7 mouse cellular contexts compared by ENCODE assay signal in the genomic region with DNA sequence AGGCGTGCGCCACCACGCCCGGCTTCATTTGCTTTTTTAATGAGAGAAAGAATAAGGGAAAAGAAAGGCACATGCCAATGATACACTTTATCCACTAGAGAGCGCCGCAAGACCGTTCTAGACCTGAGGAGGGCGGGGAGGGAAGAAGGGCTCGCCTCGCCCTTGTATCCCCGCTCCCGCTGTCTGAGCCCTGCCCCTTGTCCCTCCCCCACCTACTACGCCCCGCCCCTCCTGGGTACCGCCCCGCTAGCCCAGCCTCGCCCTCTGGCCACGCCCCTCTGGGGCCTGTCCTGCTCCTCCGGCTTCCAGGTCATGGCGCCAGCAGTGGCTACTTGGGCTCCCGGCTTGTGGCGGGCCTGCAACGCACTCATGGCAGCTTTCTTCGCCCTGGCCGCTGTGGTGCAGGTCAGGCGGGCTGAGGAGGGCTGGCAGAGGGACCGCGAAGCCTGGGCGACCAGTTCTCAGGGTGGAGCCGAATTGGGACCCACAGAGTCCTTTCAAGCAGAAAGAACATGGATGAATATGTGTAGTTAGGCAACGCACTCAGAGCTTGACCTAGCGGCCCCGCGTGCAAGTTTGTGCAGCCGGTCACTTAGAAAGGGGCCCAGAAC. TPM values are rescaled to one million over a fixed set of nuclear protein-coding genes. Genes with fewer than 3 reads are reported as not detected.
A peak's percentile ranks its signal among the peaks of the same experiment; 100 is the strongest.
DNase-seq lines count a peak whose midpoint lies in the region; ATAC-seq lines count a peak whose summit lies in the region.

A gene (plus strand): TSS at position 288 of the 611 bp plus-strand sequence.

- peak; percentile 97 for DNase-seq in adrenal gland, postnatal 25 days
- DNase-seq in heart, adult 11 months = peak; percentile 99
- DNase-seq in kidney, adult 18-20 months = peak; percentile 94
- peak; percentile 94 for DNase-seq in limb, embryonic 11.5 days (ENCODE audit: low spot score)
- DNase-seq in midbrain, embryonic 14.5 days = peak; percentile 94
- DNase-seq in spleen, adult 18-20 months = peak; percentile 90 to 91

- no peaks in the 10 kb centered on the region for H3K27me3 ChIP-seq in embryonic facial prominence, embryonic 12.5 days
- no peaks in the 10 kb centered on the region for H3K27me3 ChIP-seq in limb, embryonic 11.5 days (ENCODE audit: control insufficient read depth, insufficient read depth, low read length)
- peaks cover 6% of the 10 kb centered on the region; the same call in 1 of the 2 replicates for H3K27me3 ChIP-seq in midbrain, embryonic 14.5 days (ENCODE audit: control insufficient read depth, insufficient read depth, low read length)

- H3K27ac ChIP-seq in embryonic facial prominence, embryonic 12.5 days = no peak within 1 kb of the TSS
- H3K27ac ChIP-seq in limb, embryonic 11.5 days (replicated peaks; ENCODE audit: low read depth, low read length) = no peak within 1 kb of the TSS
- no peak within 1 kb of the TSS for H3K27ac ChIP-seq in midbrain, embryonic 14.5 days (replicated peaks; ENCODE audit: low read depth, low read length)

- WGBS in embryonic facial prominence, embryonic 12.5 days = 3% methylated on average over 35 of the region's 35 CpGs
- WGBS in limb, embryonic 11.5 days = 3% methylated on average over 29 of the region's 35 CpGs
- 2% methylated on average over 35 of the region's 35 CpGs for WGBS in midbrain, embryonic 14.5 days

- peak within 1 kb of the TSS; percentile 46 for H3K9ac ChIP-seq in embryonic facial prominence, embryonic 12.5 days
- peak within 1 kb of the TSS; percentile 66 for H3K9ac ChIP-seq in limb, embryonic 11.5 days (ENCODE audit: low read length)
- H3K9ac ChIP-seq in midbrain, embryonic 14.5 days (replicated peaks; ENCODE audit: low read length) = peak within 1 kb of the TSS; percentile 24; the same call in 1 of the 2 replicates

- peak; percentile 98 for ATAC-seq in embryonic facial prominence, embryonic 12.5 days (ENCODE audit: insufficient number of reproducible peaks, insufficient read depth, low FRiP score, low TSS enrichment)
- peak; percentile 96 for ATAC-seq in limb, embryonic 11.5 days (ENCODE audit: insufficient number of reproducible peaks, low FRiP score, low TSS enrichment, low read depth)
- ATAC-seq in midbrain, embryonic 14.5 days (ENCODE audit: low FRiP score, low TSS enrichment) = peak; percentile 94

- peak within 1 kb of the TSS; percentile 58 for H3K4me2 ChIP-seq in embryonic facial prominence, embryonic 12.5 days (replicated peaks)
- H3K4me2 ChIP-seq in limb, embryonic 11.5 days (ENCODE audit: low read depth, severe bottlenecking) = peak within 1 kb of the TSS; percentile 47
- peak within 1 kb of the TSS; percentile 62 for H3K4me2 ChIP-seq in midbrain, embryonic 14.5 days (ENCODE audit: low read length)

- H3K4me3 ChIP-seq in embryonic facial prominence, embryonic 12.5 days = peak within 1 kb of the TSS; percentile 42
- peak within 1 kb of the TSS; percentile 38 for H3K4me3 ChIP-seq in limb, embryonic 11.5 days (ENCODE audit: low read depth, low read length)
- H3K4me3 ChIP-seq in midbrain, embryonic 14.5 days (replicated peaks; ENCODE audit: low read depth, low read length) = peak within 1 kb of the TSS; percentile 39

- no peaks in the 10 kb centered on the region for H3K9me3 ChIP-seq in embryonic facial prominence, embryonic 12.5 days
- no peaks in the 10 kb centered on the region for H3K9me3 ChIP-seq in limb, embryonic 11.5 days (ENCODE audit: control insufficient read depth, low read length)
- H3K9me3 ChIP-seq in midbrain, embryonic 14.5 days (ENCODE audit: control insufficient read depth, low read length) = no peaks in the 10 kb centered on the region

- peaks cover 3% of the 10 kb centered on the region; the same call in 1 of the 2 replicates for H3K4me1 ChIP-seq in embryonic facial prominence, embryonic 12.5 days
- H3K4me1 ChIP-seq in limb, embryonic 11.5 days (ENCODE audit: control insufficient read depth, insufficient read depth, low read length) = no peaks in the 10 kb centered on the region
- H3K4me1 ChIP-seq in midbrain, embryonic 14.5 days (ENCODE audit: control insufficient read depth, insufficient read depth, low read length) = 0 out of 2 replicates have a peak, but pooled peaks cover 4% of the 10 kb centered on the region

- H3K36me3 ChIP-seq in embryonic facial prominence, embryonic 12.5 days = no peaks in the 10 kb centered on the region
- no peaks in the 10 kb centered on the region for H3K36me3 ChIP-seq in limb, embryonic 11.5 days (ENCODE audit: control insufficient read depth, insufficient read depth, low read length)
- no peaks in the 10 kb centered on the region for H3K36me3 ChIP-seq in midbrain, embryonic 14.5 days (ENCODE audit: control insufficient read depth, insufficient read depth, low read length)

RNA-seq across cellular contexts. Expression of the gene that starts here (rescaled TPM):
- 6.8 and 7.0 TPM in 2 replicates for total RNA-seq in adrenal gland, postnatal 25 days (2021)
- 1.0 and 1.8 TPM in 2 replicates for polyA plus RNA-seq in embryonic facial prominence, embryonic 12.5 days (2016; fragmentation: Nextera tagmentation; extraction: Ambion mirVana)
- 0.92 and 1.3 TPM in 2 replicates for polyA plus RNA-seq in limb, embryonic 11.5 days (2014; fragmentation: Nextera tagmentation; extraction: Ambion mirVana)
- 0.30 and 0.50 TPM in 2 replicates for polyA plus RNA-seq in midbrain, embryonic 14.5 days (2014; fragmentation: Nextera tagmentation; extraction: Ambion mirVana)

Comparison
In these comparisons a context has a peak if more than half of its experiments do, and no peak if none do; other contexts are left out.
1. Peak in DNase-seq, ATAC-seq, H3K4me3 ChIP-seq, H3K9ac ChIP-seq and H3K4me2 ChIP-seq in midbrain, embryonic 14.5 days; RNA of the gene not detected or under 1 TPM.